Mouse (Mus musculus) limb, embryonic 14.5 days (tissue): ENCODE data around the gene Grwd1. TPM values are rescaled to one million over a fixed set of nuclear protein-coding genes. Genes with fewer than 3 reads are reported as not detected.

Experiments used
- ATAC-seq: fragments of 200-750 bp; cut with Nextera tagmentation; 2 replicates; pipeline ENCODE4 v1.8.0; 2017; ENCODE audit warnings: low read depth, moderate number of reproducible peaks, moderate TSS enrichment; ENCODE audit not compliant: low FRiP score
- DNase-seq: peaks from one replicate; pipeline ENCODE4 v3.0.0-alpha.2; 2015; ENCODE audit warnings: low spot score
- H3K27ac ChIP-seq: fragments of 300-500 bp; sonication (generic); replicated peaks from 2 replicates; pipeline ENCODE4 v1.5.1; 2014; ENCODE audit warnings: low read depth, mild to moderate bottlenecking, low read length, moderate library complexity, mixed read lengths
- H3K27me3 ChIP-seq: fragments of 300-500 bp; sonication (generic); 2 replicates; pipeline ENCODE4 v1.6.1; 2014; ENCODE audit warnings: low read length, mixed read lengths; ENCODE audit not compliant: control insufficient read depth, insufficient read depth
- H3K36me3 ChIP-seq: fragments of 300-500 bp; sonication (generic); 2 replicates; pipeline ENCODE4 v1.6.1; 2014; ENCODE audit warnings: mild to moderate bottlenecking, low read length, moderate library complexity, mixed read lengths; ENCODE audit not compliant: control insufficient read depth, insufficient read depth
- H3K4me1 ChIP-seq: fragments of 300-500 bp; sonication (generic); 2 replicates; pipeline ENCODE4 v1.6.1; 2014; ENCODE audit warnings: antibody characterized with exemption, low read length, mixed read lengths; ENCODE audit not compliant: control insufficient read depth, insufficient read depth
- H3K4me2 ChIP-seq: fragments of 300-500 bp; sonication (generic); replicated peaks from 2 replicates; pipeline ENCODE4 v1.6.1; 2014; ENCODE audit warnings: low read depth, mild to moderate bottlenecking, low read length, moderate library complexity; ENCODE audit not compliant: severe bottlenecking
- H3K4me3 ChIP-seq: fragments of 300-500 bp; sonication (generic); replicated peaks from 2 replicates; pipeline ENCODE4 v1.5.1; 2014; ENCODE audit warnings: low read length
- H3K9ac ChIP-seq: fragments of 300-500 bp; sonication (generic); 2 replicates; pipeline ENCODE4 v1.6.1; 2014; ENCODE audit warnings: mild to moderate bottlenecking, low read depth, low read length, moderate library complexity; ENCODE audit not compliant: severe bottlenecking
- H3K9me3 ChIP-seq: fragments of 300-500 bp; sonication (generic); 2 replicates; pipeline ENCODE4 v1.6.1; 2016; ENCODE audit warnings: low read length; ENCODE audit not compliant: control insufficient read depth
- POLR2A ChIP-seq: fragments of 200-500 bp; IDR thresholded peaks from 2 replicates; pipeline ENCODE4 v1.8.0; 2012; ENCODE audit warnings: inconsistent platforms, mild to moderate bottlenecking, moderate library complexity, borderline replicate concordance; ENCODE audit not compliant: insufficient read depth, insufficient read length; ENCODE audit errors: extremely low read depth
- WGBS: fragments of 180-500 bp; shearing (Covaris S2); extraction: QIAGEN DNeasy Blood & Tissue Kit; methylation state at CpG from one replicate; pipeline ENCODE4 v1.1.7; 2014; 5-methylcytosine and 5-hydroxymethylcytosine counted together
- polyA plus RNA-seq, 2 experiments: library from polyadenylated mRNA; depleted of rRNA in 1 of 2; stranded (reverse) in 1 of 2; unstranded in 1 of 2; fragments of >200 nt; fragmentation: Nextera tagmentation in 1 of 2; extraction: Ambion mirVana in 1 of 2; gene quantifications; 2 replicates each; pipeline versions ENCODE4 v1.2.1 to v1.2.3; 2012 to 2014

Gene Grwd1
- polyA plus RNA-seq, 2 experiments = 33.7 to 62.4 TPM

GRCm38 (mm10) chr7:45813787-45814779 is 16.7 kb downstream of the Grwd1 start, which contains the start of gene Cyth2:
Cyth2 (minus strand) TSS chr7:45814581.
- Histone ChIP-seq H3K27ac (peak within 1 kb of the TSS; percentile 99), H3K4me3 (peak within 1 kb of the TSS; percentile 90), H3K27me3 (no peaks in the 10 kb centered on the region), H3K9ac (peak within 1 kb of the TSS; percentile 99), H3K36me3 (peaks cover 40% of the 10 kb centered on the region), H3K4me1 (peaks cover 18% of the 10 kb centered on the region), H3K4me2 (peak within 1 kb of the TSS; percentile 79), H3K9me3 (no peaks in the 10 kb centered on the region)
- WGBS = under 1% methylated on average over 60 of the region's 92 CpGs
- ATAC-seq = peak; percentile 98
- TF ChIP-seq POLR2A = peak; percentile 81; the same call in 1 of the 2 replicates
- peak; percentile 100 for DNase-seq

- Histone ChIP-seq H3K9ac (peak overlapping the region; percentile 99), H3K27me3 (no peaks in the 10 kb centered on the region), H3K27ac (no peak overlapping the region; the same call in 1 of the 2 replicates), H3K4me1 (peaks cover 18% of the 10 kb centered on the region), H3K4me2 (peak overlapping the region; percentile 79), H3K9me3 (no peaks in the 10 kb centered on the region), H3K4me3 (peak overlapping the region; percentile 90), H3K36me3 (peaks cover 52% of the 10 kb centered on the region)
- no peak for TF ChIP-seq POLR2A
- WGBS = 80% methylated on average over 8 of the region's 8 CpGs
- DNase-seq (no peak), ATAC-seq (no peak)
These were observed 17.8 kb downstream of the Grwd1 start for GRCm38 (mm10) chr7:45812921-45813320.

GRCm38 (mm10) chr7:45809276-45810075 is 21.3 kb downstream of the Grwd1 start:
- H3K27me3 ChIP-seq = no peaks in the 10 kb centered on the region
- no peak overlapping the region for H3K4me3 ChIP-seq
- DNase-seq (no peak), ATAC-seq (no peak)
- no peak overlapping the region for H3K4me2 ChIP-seq
- WGBS = 90% methylated on average over 14 of the region's 14 CpGs
- TF ChIP-seq POLR2A = no peak
- H3K36me3 ChIP-seq = peaks cover 65% of the 10 kb centered on the region
- no peak overlapping the region for H3K9ac ChIP-seq
- peaks cover 8% of the 10 kb centered on the region for H3K4me1 ChIP-seq
- no peak overlapping the region for H3K27ac ChIP-seq
- H3K9me3 ChIP-seq = no peaks in the 10 kb centered on the region

GRCm38 (mm10) chr7:45808471-45808870 is 22.3 kb downstream of the Grwd1 start:
- Histone ChIP-seq H3K4me2 (no peak overlapping the region), H3K4me3 (no peak overlapping the region), H3K36me3 (peaks cover 65% of the 10 kb centered on the region), H3K4me1 (peaks cover 8% of the 10 kb centered on the region), H3K9ac (no peak overlapping the region), H3K27me3 (no peaks in the 10 kb centered on the region), H3K9me3 (no peaks in the 10 kb centered on the region), H3K27ac (no peak overlapping the region)
- TF ChIP-seq POLR2A = no peak
- no peak for ATAC-seq
- DNase-seq = no peak
- WGBS = 48% methylated on average over 9 of the region's 11 CpGs

GRCm38 (mm10) chr7:45805941-45806340 is 24.8 kb downstream of the Grwd1 start:
- TF ChIP-seq POLR2A = no peak
- Histone ChIP-seq H3K27ac (no peak overlapping the region), H3K36me3 (peaks cover 58% of the 10 kb centered on the region)

More at GRCm38 (mm10) chr7:45805941-45806340, 24.8 kb downstream of the Grwd1 start:
- Histone ChIP-seq H3K9me3 (no peaks in the 10 kb centered on the region), H3K4me2 (no peak overlapping the region), H3K9ac (no peak overlapping the region), H3K4me1 (no peaks in the 10 kb centered on the region; the same call in 1 of the 2 replicates), H3K4me3 (no peak overlapping the region), H3K27me3 (no peaks in the 10 kb centered on the region)
- WGBS = 60% methylated on average over 5 of the region's 5 CpGs
- ATAC-seq = no peak; the same call in 1 of the 2 replicates
- DNase-seq = no peak
